Mouse (Mus musculus): ENCODE data around the gene Ccdc15. TPM values are rescaled to one million over a fixed set of nuclear protein-coding genes. Genes with fewer than 3 reads are reported as not detected.

The Ccdc15 gene
- polyA plus RNA-seq, 1 experiment: 0.66 TPM

DNA sequence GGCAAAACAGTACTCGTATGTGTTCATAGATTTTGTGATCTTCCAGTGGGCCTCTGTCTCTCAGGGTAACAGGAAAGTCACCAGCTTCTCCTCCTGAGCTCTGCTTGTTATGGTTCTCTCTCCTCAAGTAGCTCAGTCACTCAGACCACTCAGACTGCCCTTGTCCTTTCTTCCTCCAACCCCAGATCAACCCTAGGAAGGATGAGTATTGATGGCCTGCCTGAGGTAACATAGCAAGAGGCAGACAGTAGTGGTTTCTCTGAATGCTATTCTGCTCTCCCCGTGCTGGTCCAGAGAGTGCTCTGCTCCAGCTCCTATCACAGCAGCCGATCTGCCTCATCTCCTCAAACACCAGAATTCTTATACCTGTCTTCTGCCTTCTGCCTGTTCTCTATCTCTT, 15.3 kb upstream of the Ccdc15 start:
- no peak overlapping the region for H3K27ac ChIP-seq (ENCODE audit: insufficient read depth, low read depth, low read length)
- 83% methylated on average over 3 of the region's 3 CpGs for WGBS
- peaks cover 13% of the 10 kb centered on the region for H3K4me1 ChIP-seq (ENCODE audit: control insufficient read depth, insufficient read depth, insufficient read length, low read length)
- H3K4me3 ChIP-seq (ENCODE audit: low read depth, low read length): no peak overlapping the region
- no peaks in the 10 kb centered on the region for H3K27me3 ChIP-seq (ENCODE audit: control insufficient read depth, insufficient read depth, low read length)
- no peaks in the 10 kb centered on the region for H3K36me3 ChIP-seq (ENCODE audit: control insufficient read depth, insufficient read depth, low read length)
- TF ChIP-seq CTCF (IDR thresholded peaks at IDR 0.05; ENCODE audit: extremely low read depth, insufficient read length, insufficient replicate concordance, low read depth, low read length): no peak
- no peak for TF ChIP-seq POLR2A (IDR thresholded peaks at IDR 0.05; ENCODE audit: low read depth, low read length)

GRCm38 (mm10) chr9:37362881-37363280, 14.6 kb upstream of the Ccdc15 start:
- H3K4me1 ChIP-seq (ENCODE audit: control insufficient read depth, insufficient read depth, insufficient read length, low read length): peaks cover 11% of the 10 kb centered on the region; the same call in 1 of the 2 replicates
- 75% methylated on average over 1 of the region's 1 CpGs for WGBS
- H3K4me3 ChIP-seq (ENCODE audit: low read depth, low read length): no peak overlapping the region
- no peak overlapping the region for H3K27ac ChIP-seq (ENCODE audit: insufficient read depth, low read depth, low read length)
- no peak for TF ChIP-seq POLR2A (IDR thresholded peaks at IDR 0.05; ENCODE audit: low read depth, low read length)
- H3K36me3 ChIP-seq (ENCODE audit: control insufficient read depth, insufficient read depth, low read length): no peaks in the 10 kb centered on the region
- no peaks in the 10 kb centered on the region for H3K27me3 ChIP-seq (ENCODE audit: control insufficient read depth, insufficient read depth, low read length)

DNA sequence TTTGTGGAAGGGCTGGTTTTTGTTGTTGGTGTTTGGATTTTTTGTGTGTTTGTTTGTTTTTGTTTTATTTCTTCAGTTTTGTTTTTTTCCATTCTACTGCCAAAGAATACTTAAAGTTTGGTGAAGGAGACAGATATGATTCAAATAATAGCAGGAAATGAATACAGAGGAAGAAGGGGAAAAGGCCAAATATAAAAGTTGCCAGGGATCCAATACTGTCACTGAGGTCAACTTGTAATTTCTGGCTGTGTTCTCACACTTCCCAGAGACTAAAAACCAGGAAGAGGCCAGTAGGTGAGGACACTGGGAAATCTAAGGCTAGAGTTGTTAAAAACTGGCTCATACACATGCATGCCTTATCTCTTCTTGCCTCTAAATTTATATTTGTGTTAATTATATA, 13.9 kb upstream of the Ccdc15 start:
- H3K27me3 ChIP-seq (ENCODE audit: control insufficient read depth, insufficient read depth, low read length): no peaks in the 10 kb centered on the region
- H3K27ac ChIP-seq (ENCODE audit: insufficient read depth, low read depth, low read length): no peak overlapping the region
- H3K36me3 ChIP-seq (ENCODE audit: control insufficient read depth, insufficient read depth, low read length): no peaks in the 10 kb centered on the region
- H3K4me1 ChIP-seq (ENCODE audit: control insufficient read depth, insufficient read depth, insufficient read length, low read length): peaks cover 7% of the 10 kb centered on the region; the same call in 1 of the 2 replicates
- H3K4me3 ChIP-seq (ENCODE audit: low read depth, low read length): no peak overlapping the region
- no peak for TF ChIP-seq CTCF (IDR thresholded peaks at IDR 0.05; ENCODE audit: extremely low read depth, insufficient read length, insufficient replicate concordance, low read depth, low read length)
- no peak for TF ChIP-seq POLR2A (IDR thresholded peaks at IDR 0.05; ENCODE audit: low read depth, low read length)

GRCm38 (mm10) chr9:37359331-37360220, 11.3 kb upstream of the Ccdc15 start:
- 66% methylated on average over 6 of the region's 6 CpGs for WGBS
- Histone ChIP-seq H3K4me3 (ENCODE audit: low read depth, low read length) (no peak overlapping the region), H3K36me3 (ENCODE audit: control insufficient read depth, insufficient read depth, low read length) (no peaks in the 10 kb centered on the region), H3K4me1 (ENCODE audit: control insufficient read depth, insufficient read depth, insufficient read length, low read length) (no peaks in the 10 kb centered on the region), H3K27ac (ENCODE audit: insufficient read depth, low read depth, low read length) (no peak overlapping the region), H3K27me3 (ENCODE audit: control insufficient read depth, insufficient read depth, low read length) (no peaks in the 10 kb centered on the region)
- TF ChIP-seq CTCF (IDR thresholded peaks at IDR 0.05; ENCODE audit: extremely low read depth, insufficient read length, insufficient replicate concordance, low read depth, low read length) (no peak), POLR2A (IDR thresholded peaks at IDR 0.05; ENCODE audit: low read depth, low read length) (no peak)

GRCm38 (mm10) chr9:37358713-37359330, 10.6 kb upstream of the Ccdc15 start:
- H3K27me3 ChIP-seq (ENCODE audit: control insufficient read depth, insufficient read depth, low read length): no peaks in the 10 kb centered on the region
- no peak overlapping the region for H3K4me3 ChIP-seq (ENCODE audit: low read depth, low read length)
- no peaks in the 10 kb centered on the region for H3K4me1 ChIP-seq (ENCODE audit: control insufficient read depth, insufficient read depth, insufficient read length, low read length)
- H3K36me3 ChIP-seq (ENCODE audit: control insufficient read depth, insufficient read depth, low read length): no peaks in the 10 kb centered on the region
- 81% methylated on average over 7 of the region's 7 CpGs for WGBS
- TF ChIP-seq CTCF (IDR thresholded peaks at IDR 0.05; ENCODE audit: extremely low read depth, insufficient read length, insufficient replicate concordance, low read depth, low read length): no peak
- TF ChIP-seq POLR2A (IDR thresholded peaks at IDR 0.05; ENCODE audit: low read depth, low read length): no peak
- H3K27ac ChIP-seq (ENCODE audit: insufficient read depth, low read depth, low read length): no peak overlapping the region

DNA sequence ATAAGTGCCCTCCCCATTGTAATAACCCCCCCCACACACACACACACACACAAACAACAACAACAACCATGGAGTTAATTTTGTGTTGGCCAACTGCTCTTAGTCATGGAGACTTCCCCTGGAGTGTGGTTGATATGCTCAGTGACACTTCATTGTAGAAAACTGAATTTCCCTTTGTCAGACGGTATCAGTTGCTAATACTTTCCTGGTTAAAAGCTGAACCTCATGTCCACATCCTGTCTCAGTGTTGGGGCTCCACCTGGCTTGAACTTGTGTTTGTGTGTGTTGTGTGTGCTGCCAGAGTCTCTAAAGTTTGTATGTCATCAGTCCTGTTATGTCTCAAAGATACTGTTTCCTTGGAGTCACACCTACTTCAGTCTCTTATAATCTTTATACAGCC, 6.3 kb upstream of the Ccdc15 start:
- no peaks in the 10 kb centered on the region for H3K36me3 ChIP-seq (ENCODE audit: control insufficient read depth, insufficient read depth, low read length)
- no peak overlapping the region for H3K27ac ChIP-seq (ENCODE audit: insufficient read depth, low read depth, low read length)
- H3K27me3 ChIP-seq (ENCODE audit: control insufficient read depth, insufficient read depth, low read length): no peaks in the 10 kb centered on the region
- H3K4me3 ChIP-seq (ENCODE audit: low read depth, low read length): no peak overlapping the region
- no peaks in the 10 kb centered on the region for H3K4me1 ChIP-seq (ENCODE audit: control insufficient read depth, insufficient read depth, insufficient read length, low read length)
- 77% methylated on average over 1 of the region's 1 CpGs for WGBS
- TF ChIP-seq CTCF (IDR thresholded peaks at IDR 0.05; ENCODE audit: extremely low read depth, insufficient read length, insufficient replicate concordance, low read depth, low read length) (no peak), POLR2A (IDR thresholded peaks at IDR 0.05; ENCODE audit: low read depth, low read length) (no peak)

GRCm38 (mm10) chr9:37351266-37351665, 3.0 kb upstream of the Ccdc15 start:
- WGBS: 17% methylated on average over 2 of the region's 2 CpGs
- Histone ChIP-seq H3K27me3 (ENCODE audit: control insufficient read depth, insufficient read depth, low read length) (no peaks in the 10 kb centered on the region), H3K36me3 (ENCODE audit: control insufficient read depth, insufficient read depth, low read length) (no peaks in the 10 kb centered on the region), H3K27ac (ENCODE audit: insufficient read depth, low read depth, low read length) (no peak overlapping the region), H3K4me3 (ENCODE audit: low read depth, low read length) (no peak overlapping the region), H3K4me1 (ENCODE audit: control insufficient read depth, insufficient read depth, insufficient read length, low read length) (peaks cover 6% of the 10 kb centered on the region; the same call in 1 of the 2 replicates)
- no peak for TF ChIP-seq POLR2A (IDR thresholded peaks at IDR 0.05; ENCODE audit: low read depth, low read length)
- TF ChIP-seq CTCF (IDR thresholded peaks at IDR 0.05; ENCODE audit: extremely low read depth, insufficient read length, insufficient replicate concordance, low read depth, low read length): no peak

Data from small intestine, adult 2 months (tissue).